Mouse (Mus musculus) forebrain, embryonic 12.5 days (tissue): ENCODE measurements around the gene Rpl9-ps6. TPM values are rescaled to one million over a fixed set of nuclear protein-coding genes. Genes with fewer than 3 reads are reported as not detected.
A peak's percentile ranks its signal among the peaks of the same experiment; 100 is the strongest.
"Not testable (repeated sequence)": the region's sequence is repeated elsewhere in the genome, so short reads cannot be mapped to it uniquely, and the experiment has no call there.

ENCODE experiments used
- ATAC-seq: fragments of 200-750 bp; cut with Nextera tagmentation; 2 replicates; pipeline ENCODE4 v1.8.0; 2017; ENCODE audit warnings: moderate TSS enrichment; ENCODE audit not compliant: low FRiP score
- H3K27ac ChIP-seq: fragments of 300-500 bp; sonication (generic); 2 replicates; pipeline ENCODE4 v1.5.1; 2016; ENCODE audit warnings: mild to moderate bottlenecking
- H3K27me3 ChIP-seq: fragments of 300-500 bp; sonication (generic); 2 replicates; pipeline ENCODE4 v1.6.1; 2016; ENCODE audit warnings: mild to moderate bottlenecking
- H3K36me3 ChIP-seq: fragments of 300-500 bp; sonication (generic); replicated peaks from 2 replicates; pipeline ENCODE4 v1.6.1; 2016; ENCODE audit warnings: mild to moderate bottlenecking
- H3K4me1 ChIP-seq: fragments of 300-500 bp; sonication (generic); 2 replicates; pipeline ENCODE4 v1.6.1; 2016
- H3K4me2 ChIP-seq: fragments of 300-500 bp; sonication (generic); 2 replicates; pipeline ENCODE4 v1.6.1; 2016; ENCODE audit warnings: mild to moderate bottlenecking, moderate library complexity
- H3K4me3 ChIP-seq: fragments of 300-500 bp; sonication (generic); replicated peaks from 2 replicates; pipeline ENCODE4 v1.5.1; 2016; ENCODE audit warnings: mild to moderate bottlenecking
- H3K9ac ChIP-seq: fragments of 300-500 bp; sonication (generic); 2 replicates; pipeline ENCODE4 v1.6.1; 2016; ENCODE audit warnings: mild to moderate bottlenecking
- H3K9me3 ChIP-seq: fragments of 300-500 bp; sonication (generic); 2 replicates; pipeline ENCODE4 v1.6.1; 2016
- WGBS: fragments of 180-500 bp; shearing (Covaris S2); methylation state at CpG from one replicate; pipeline ENCODE4 v1.1.7; 2016; 5-methylcytosine and 5-hydroxymethylcytosine counted together
- polyA plus RNA-seq: library from polyadenylated mRNA; unstranded; fragments of >200 nt; fragmentation: Nextera tagmentation; extraction: Ambion mirVana; gene quantifications from 2 replicates; pipeline ENCODE4 v1.2.1, GENCODE M21; 2016

Rpl9-ps6 gene
- polyA plus RNA-seq, 1 experiment from 2014 or later, result 78.0 TPM

- H3K27ac ChIP-seq, result no peak overlapping the region
- no peak overlapping the region for H3K4me2 ChIP-seq
- WGBS, result 84% methylated on average over 8 of the region's 8 CpGs
- H3K9ac ChIP-seq, result no peak overlapping the region
- H3K4me3 ChIP-seq, result no peak overlapping the region
- H3K36me3 ChIP-seq, result peaks cover 44% of the 10 kb centered on the region
- H3K9me3 ChIP-seq, result no peaks in the 10 kb centered on the region
- ATAC-seq, result no peak
- H3K27me3 ChIP-seq, result no peaks in the 10 kb centered on the region
- no peaks in the 10 kb centered on the region for H3K4me1 ChIP-seq
Measured at GRCm38 (mm10) chr19:32493471-32493870, 27.1 kb upstream of the Rpl9-ps6 start.

GRCm38 (mm10) chr19:32492981-32493380, 26.6 kb upstream of the Rpl9-ps6 start:
- Histone ChIP-seq H3K9me3 (no peaks in the 10 kb centered on the region), H3K27ac (no peak overlapping the region), H3K36me3 (peaks cover 39% of the 10 kb centered on the region), H3K27me3 (no peaks in the 10 kb centered on the region), H3K4me1 (peaks cover under 1% of the 10 kb centered on the region; the same call in 1 of the 2 replicates), H3K4me2 (no peak overlapping the region), H3K4me3 (no peak overlapping the region), H3K9ac (no peak overlapping the region)
- WGBS, result 95% methylated on average over 5 of the region's 5 CpGs
- ATAC-seq, result no peak

GRCm38 (mm10) chr19:32492339-32492738, 26.0 kb upstream of the Rpl9-ps6 start:
- ATAC-seq, result no peak
- Histone ChIP-seq H3K27ac (no peak overlapping the region), H3K36me3 (peaks cover 34% of the 10 kb centered on the region), H3K9me3 (no peaks in the 10 kb centered on the region), H3K4me3 (no peak overlapping the region), H3K4me2 (no peak overlapping the region), H3K27me3 (no peaks in the 10 kb centered on the region), H3K9ac (no peak overlapping the region), H3K4me1 (peaks cover 6% of the 10 kb centered on the region)
- 92% methylated on average over 3 of the region's 3 CpGs for WGBS

- peaks cover 16% of the 10 kb centered on the region for H3K4me1 ChIP-seq
- no peak overlapping the region for H3K27ac ChIP-seq
- H3K4me2 ChIP-seq, result no peak overlapping the region
- no peaks in the 10 kb centered on the region for H3K9me3 ChIP-seq
- 96% methylated on average over 2 of the region's 2 CpGs for WGBS
- peaks cover 34% of the 10 kb centered on the region for H3K36me3 ChIP-seq
- no peak for ATAC-seq
- no peak overlapping the region for H3K4me3 ChIP-seq
- H3K27me3 ChIP-seq, result no peaks in the 10 kb centered on the region
- no peak overlapping the region for H3K9ac ChIP-seq
Measured at GRCm38 (mm10) chr19:32490976-32491375, 24.6 kb upstream of the Rpl9-ps6 start.

- ATAC-seq, result no peak
- Histone ChIP-seq H3K27ac (no peak overlapping the region), H3K27me3 (no peaks in the 10 kb centered on the region), H3K36me3 (peaks cover 18% of the 10 kb centered on the region), H3K4me2 (no peak overlapping the region), H3K4me1 (peaks cover 20% of the 10 kb centered on the region), H3K9me3 (no peaks in the 10 kb centered on the region), H3K9ac (no peak overlapping the region), H3K4me3 (no peak overlapping the region)
- 91% methylated on average over 12 of the region's 12 CpGs for WGBS
Measured at GRCm38 (mm10) chr19:32489166-32489895, 23.0 kb upstream of the Rpl9-ps6 start.

GRCm38 (mm10) chr19:32487595-32488255, 21.3 kb upstream of the Rpl9-ps6 start:
- WGBS, result 93% methylated on average over 8 of the region's 8 CpGs
- Histone ChIP-seq H3K27ac (no peak overlapping the region), H3K36me3 (peaks cover 7% of the 10 kb centered on the region), H3K27me3 (no peaks in the 10 kb centered on the region), H3K4me1 (peaks cover 20% of the 10 kb centered on the region), H3K9ac (no peak overlapping the region), H3K4me3 (peak overlapping the region; percentile 69; the same call in 1 of the 2 replicates), H3K9me3 (no peaks in the 10 kb centered on the region), H3K4me2 (peak overlapping the region; percentile 82)
- no peak for ATAC-seq

GRCm38 (mm10) chr19:32486106-32486724, 19.8 kb upstream of the Rpl9-ps6 start:
- not testable (repeated sequence) for H3K36me3 ChIP-seq, H3K9me3 ChIP-seq, H3K27me3 ChIP-seq
- WGBS, result under 1% methylated on average over 47 of the region's 47 CpGs
- peak overlapping the region; percentile 69 for H3K4me3 ChIP-seq
- peak overlapping the region; percentile 80 for H3K9ac ChIP-seq
- H3K4me2 ChIP-seq, result peak overlapping the region; percentile 82
- H3K4me1 ChIP-seq, result peaks cover 20% of the 10 kb centered on the region
- H3K27ac ChIP-seq, result peak overlapping the region; percentile 92
- peak; percentile 87 for ATAC-seq

- Histone ChIP-seq H3K4me2 (peak within 1 kb of the TSS; percentile 82), H3K9ac (peak within 1 kb of the TSS; percentile 80), H3K9me3 (no peaks in the 10 kb centered on the region), H3K27me3 (no peaks in the 10 kb centered on the region), H3K27ac (peak within 1 kb of the TSS; percentile 92), H3K36me3 (no peaks in the 10 kb centered on the region), H3K4me3 (peak within 1 kb of the TSS; percentile 69), H3K4me1 (peaks cover 20% of the 10 kb centered on the region)
- ATAC-seq, result peak; percentile 95
- WGBS, result under 1% methylated on average over 63 of the region's 64 CpGs
Measured at GRCm38 (mm10) chr19:32485681-32486105, 19.3 kb upstream of the Rpl9-ps6 start, which contains the start of gene Minpp1. TSS of gene Minpp1 (plus strand) at chr19:32485769.

- H3K4me3 ChIP-seq, result peak overlapping the region; percentile 69
Measured at GRCm38 (mm10) chr19:32484941-32485660, 18.7 kb upstream of the Rpl9-ps6 start.

GRCm38 (mm10) chr19:32481511-32481910, 15.1 kb upstream of the Rpl9-ps6 start:
- ATAC-seq, result no peak
- WGBS, result 78% methylated on average over 4 of the region's 4 CpGs

More at GRCm38 (mm10) chr19:32484941-32485660, 18.7 kb upstream of the Rpl9-ps6 start:
- 19% methylated on average over 13 of the region's 13 CpGs for WGBS
- no peaks in the 10 kb centered on the region for H3K9me3 ChIP-seq
- no peaks in the 10 kb centered on the region for H3K27me3 ChIP-seq
- peak; percentile 15 for ATAC-seq
- no peaks in the 10 kb centered on the region for H3K36me3 ChIP-seq
- peak overlapping the region; percentile 92 for H3K27ac ChIP-seq
- peak overlapping the region; percentile 80 for H3K9ac ChIP-seq
- H3K4me2 ChIP-seq, result peak overlapping the region; percentile 82
- H3K4me1 ChIP-seq, result peaks cover 20% of the 10 kb centered on the region

GRCm38 (mm10) chr19:32480791-32481442, 14.5 kb upstream of the Rpl9-ps6 start:
- H3K4me3 ChIP-seq, result no peak overlapping the region
- no peak overlapping the region for H3K27ac ChIP-seq
- H3K4me1 ChIP-seq, result peaks cover 5% of the 10 kb centered on the region
- H3K4me2 ChIP-seq, result no peak overlapping the region
- no peaks in the 10 kb centered on the region for H3K9me3 ChIP-seq
- ATAC-seq, result no peak
- H3K27me3 ChIP-seq, result no peaks in the 10 kb centered on the region
- no peak overlapping the region for H3K9ac ChIP-seq
- WGBS, result 84% methylated on average over 8 of the region's 8 CpGs
- no peaks in the 10 kb centered on the region for H3K36me3 ChIP-seq

More at GRCm38 (mm10) chr19:32481511-32481910, 15.1 kb upstream of the Rpl9-ps6 start:
- Histone ChIP-seq H3K9me3 (no peaks in the 10 kb centered on the region), H3K36me3 (no peaks in the 10 kb centered on the region), H3K27ac (no peak overlapping the region), H3K9ac (no peak overlapping the region), H3K4me1 (peaks cover 6% of the 10 kb centered on the region), H3K27me3 (no peaks in the 10 kb centered on the region), H3K4me2 (no peak overlapping the region), H3K4me3 (no peak overlapping the region)
